Mouse (Mus musculus) megakaryocyte, embryonic 14.5 days (primary cell): ENCODE data around the gene Zfand2a.

Experiments
- FLI1 ChIP-seq: IDR thresholded peaks from 2 replicates; pipeline ENCODE4 v1.6.1; 2012; ENCODE audit warnings: low read length, inconsistent platforms, mixed read lengths
- GATA1 ChIP-seq: IDR thresholded peaks from 3 replicates; pipeline ENCODE4 v1.6.1; 2012; ENCODE audit warnings: mixed read lengths, low read length, inconsistent platforms, borderline replicate concordance

DNA sequence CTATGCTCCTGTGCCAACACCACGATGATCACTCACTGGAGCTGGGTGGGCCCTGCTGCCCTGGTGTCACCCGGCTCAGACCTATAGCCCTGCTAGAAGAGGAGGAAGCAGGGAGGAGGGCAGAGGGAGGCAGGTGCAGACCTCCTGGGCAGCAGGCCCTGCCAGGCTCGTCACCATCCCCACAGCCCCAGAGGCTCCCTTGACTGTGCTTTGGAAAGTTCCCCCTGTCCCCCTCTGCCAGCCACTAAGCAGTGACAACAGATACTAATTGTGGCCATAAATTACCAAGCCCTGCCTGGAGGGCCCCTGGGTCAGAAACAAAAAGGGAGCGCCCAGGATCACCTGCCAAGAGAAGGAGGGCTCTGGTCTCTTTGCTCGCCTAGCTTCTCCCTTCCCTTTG lies 9.3 kb upstream of the Zfand2a start:
- TF ChIP-seq GATA1 (no peak), FLI1 (no peak)
